Mouse (Mus musculus) layer of hippocampus, adult 9-11 months (tissue): ENCODE measurements at regions not wholly inside any gene's neighbourhood (a gene's known extent, or its start where the extent isn't known, plus 50 kb on each side); places are given as distances from the start of the nearest gene placed in this dataset.
A peak's percentile ranks its signal among the peaks of the same experiment; 100 is the strongest.

ENCODE experiments used
- DNase-seq: peaks from one replicate; pipeline ENCODE4 v3.0.0; 2022

GRCm38 (mm10) chr1:112947551-112948310 is 1083.0 kb upstream of the Dsel start:
- DNase-seq, result peak; percentile 3
